8 mouse cellular contexts compared by ENCODE assay signal in genomic region chr6:100011520-100012062, GRCm38 (mm10).
DNase-seq lines count a peak whose midpoint lies in the region; ATAC-seq lines count a peak whose summit lies in the region.

No protein-coding gene starts in this region.

- H3K4me2 ChIP-seq in forebrain, embryonic 14.5 days (ENCODE audit: low read length) = peak overlapping the region; percentile 15
- H3K4me2 ChIP-seq in liver, embryonic 16.5 days (ENCODE audit: low read depth, low read length) = no peak overlapping the region
- H3K4me2 ChIP-seq in neural tube, embryonic 15.5 days = peak overlapping the region; percentile 48

- peaks cover 15% of the 10 kb centered on the region for H3K4me1 ChIP-seq in forebrain, embryonic 14.5 days (ENCODE audit: control insufficient read depth, insufficient read depth, low read length)
- no peaks in the 10 kb centered on the region for H3K4me1 ChIP-seq in liver, embryonic 16.5 days (ENCODE audit: control insufficient read depth, low read depth, low read length)
- peaks cover 35% of the 10 kb centered on the region for H3K4me1 ChIP-seq in neural tube, embryonic 15.5 days

- no peak for ATAC-seq in CD4-positive, CD25-positive, alpha-beta regulatory T cell, adult 4 months
- ATAC-seq in forebrain, embryonic 14.5 days = peak; percentile 81
- ATAC-seq in liver, embryonic 16.5 days (ENCODE audit: low read depth) = peak; percentile 72
- ATAC-seq in neural tube, embryonic 15.5 days (ENCODE audit: low FRiP score) = peak; percentile 81

- peak overlapping the region; percentile 29; the same call in 1 of the 2 replicates for H3K9ac ChIP-seq in forebrain, embryonic 14.5 days (ENCODE audit: low read length)
- H3K9ac ChIP-seq in liver, embryonic 16.5 days (ENCODE audit: low read depth, low read length) = no peak overlapping the region
- H3K9ac ChIP-seq in neural tube, embryonic 15.5 days (replicated peaks) = no peak overlapping the region; the same call in 1 of the 2 replicates

- H3K9me3 ChIP-seq in forebrain, embryonic 14.5 days (replicated peaks; ENCODE audit: control insufficient read depth, low read length) = no peaks in the 10 kb centered on the region
- no peaks in the 10 kb centered on the region for H3K9me3 ChIP-seq in liver, embryonic 16.5 days (replicated peaks; ENCODE audit: control insufficient read depth, low read length)
- no peaks in the 10 kb centered on the region for H3K9me3 ChIP-seq in neural tube, embryonic 15.5 days (replicated peaks)

- 26% methylated on average over 17 of the region's 17 CpGs for WGBS in forebrain, embryonic 14.5 days
- 8% methylated on average over 17 of the region's 17 CpGs for WGBS in liver, embryonic 16.5 days (ENCODE audit: insufficient replicate concordance)
- 3% methylated on average over 17 of the region's 17 CpGs for WGBS in neural tube, embryonic 15.5 days

- peak overlapping the region; percentile 67; the same call in 1 of the 2 replicates for H3K27ac ChIP-seq in forebrain, embryonic 14.5 days (ENCODE audit: low read depth, low read length)
- H3K27ac ChIP-seq in liver, embryonic 16.5 days (ENCODE audit: low read length) = no peak overlapping the region
- peak overlapping the region; percentile 76 for H3K27ac ChIP-seq in neural tube, embryonic 15.5 days (replicated peaks)

- no peaks in the 10 kb centered on the region for H3K36me3 ChIP-seq in forebrain, embryonic 14.5 days (ENCODE audit: control insufficient read depth, insufficient read depth, low read length)
- H3K36me3 ChIP-seq in liver, embryonic 16.5 days (ENCODE audit: control insufficient read depth, insufficient read depth) = no peaks in the 10 kb centered on the region
- no peaks in the 10 kb centered on the region for H3K36me3 ChIP-seq in neural tube, embryonic 15.5 days

- no peak overlapping the region for H3K4me3 ChIP-seq in forebrain, embryonic 14.5 days (ENCODE audit: low read depth, low read length)
- no peak overlapping the region for H3K4me3 ChIP-seq in liver, embryonic 16.5 days (ENCODE audit: low read depth, low read length)
- no peak overlapping the region; the same call in 1 of the 2 replicates for H3K4me3 ChIP-seq in neural tube, embryonic 15.5 days (replicated peaks)

- DNase-seq in CD4-positive, CD25-positive, alpha-beta regulatory T cell, adult 2 months (ENCODE audit: low read depth, low spot score) = peak; percentile 17
- peak; percentile 84 for DNase-seq in forebrain, embryonic 14.5 days (ENCODE audit: low spot score)
- peak; percentile 81 for DNase-seq in heart, postnatal 4 days
- peak; percentile 75 to 84 for DNase-seq in kidney, postnatal 4 days
- no peak for DNase-seq in gastrocnemius, postnatal 4 days (ENCODE audit: low spot score in 2 of 2)

- H3K27me3 ChIP-seq in forebrain, embryonic 14.5 days (replicated peaks; ENCODE audit: control insufficient read depth, insufficient read depth, low read length) = no peaks in the 10 kb centered on the region
- peaks cover 5% of the 10 kb centered on the region for H3K27me3 ChIP-seq in liver, embryonic 16.5 days (ENCODE audit: control insufficient read depth, insufficient read depth, low read depth, low read length)
- H3K27me3 ChIP-seq in neural tube, embryonic 15.5 days (replicated peaks) = peaks cover 51% of the 10 kb centered on the region

Comparison
In these comparisons a context has a peak if more than half of its experiments do, and no peak if none do; other contexts are left out.
1. DNase-seq: peak in CD4-positive, CD25-positive, alpha-beta regulatory T cell, adult 2 months (single experiment), forebrain, embryonic 14.5 days (single experiment), heart, postnatal 4 days (single experiment) and kidney, postnatal 4 days (2 of 2); none in gastrocnemius, postnatal 4 days (0 of 2).